Mouse (Mus musculus) fat pad, adult 2 months (tissue): ENCODE results near the gene Cux1.

Source experiments
- DNase-seq: peaks from one replicate; pipeline ENCODE4 v3.0.0-alpha.2; 2011; ENCODE audit warnings: low read depth, low spot score; ENCODE audit errors: extremely low read depth

Cux1 gene

DNA sequence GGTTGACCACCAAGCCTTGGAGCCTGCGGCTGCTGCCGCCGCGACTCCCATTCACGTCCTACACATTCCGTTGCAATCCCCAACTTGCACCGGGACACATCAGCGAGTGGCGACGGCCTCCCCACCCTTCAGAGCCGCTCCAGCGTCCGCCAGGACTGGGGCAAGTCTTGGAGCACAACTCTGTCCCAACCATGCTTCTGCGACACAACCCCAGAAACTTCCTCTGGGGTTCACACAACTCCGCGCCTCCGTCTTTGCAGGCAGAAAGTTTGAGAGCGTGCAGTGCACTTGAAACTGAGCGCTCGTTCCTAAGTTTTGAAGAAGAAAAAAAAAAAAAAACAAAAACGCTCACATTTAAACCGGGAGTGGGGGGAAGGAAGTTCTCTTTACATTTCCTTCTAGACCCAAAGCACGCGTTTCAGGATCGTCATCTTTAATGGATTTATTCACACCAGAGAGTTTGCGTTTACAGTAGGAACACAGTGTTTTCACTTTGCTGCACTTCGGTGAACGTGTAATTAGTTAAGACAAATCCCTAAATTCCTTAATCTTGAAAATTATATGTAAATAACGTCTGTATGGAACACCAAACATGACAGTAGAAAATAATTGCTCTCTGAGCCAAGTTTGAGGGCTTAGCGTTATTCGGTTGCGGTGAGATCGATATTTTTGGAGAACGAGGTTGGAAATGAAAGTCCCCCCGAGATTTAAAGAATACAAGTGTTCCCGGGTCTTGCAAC is 906 bp upstream of the Cux1 start:
- no peak for DNase-seq

DNA sequence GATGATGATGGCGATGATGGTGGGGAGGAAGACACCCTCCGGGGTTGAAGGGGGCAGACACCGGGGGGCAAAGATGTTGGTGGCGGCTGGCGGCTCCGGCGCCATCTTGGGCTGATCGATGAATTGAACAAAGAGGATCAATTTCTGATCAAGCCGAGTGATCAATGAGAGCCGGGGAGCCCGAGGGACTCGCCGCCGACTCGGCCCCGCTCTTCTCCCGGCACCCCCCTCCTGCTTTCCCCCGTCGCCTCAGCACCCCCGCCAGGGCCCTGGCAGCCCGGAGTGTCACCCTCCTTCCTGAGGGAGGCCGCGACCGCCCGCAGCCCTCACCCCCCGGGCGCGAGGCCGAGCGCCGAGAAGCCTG is 496 bp downstream of the Cux1 start:
- no peak for DNase-seq

DNA sequence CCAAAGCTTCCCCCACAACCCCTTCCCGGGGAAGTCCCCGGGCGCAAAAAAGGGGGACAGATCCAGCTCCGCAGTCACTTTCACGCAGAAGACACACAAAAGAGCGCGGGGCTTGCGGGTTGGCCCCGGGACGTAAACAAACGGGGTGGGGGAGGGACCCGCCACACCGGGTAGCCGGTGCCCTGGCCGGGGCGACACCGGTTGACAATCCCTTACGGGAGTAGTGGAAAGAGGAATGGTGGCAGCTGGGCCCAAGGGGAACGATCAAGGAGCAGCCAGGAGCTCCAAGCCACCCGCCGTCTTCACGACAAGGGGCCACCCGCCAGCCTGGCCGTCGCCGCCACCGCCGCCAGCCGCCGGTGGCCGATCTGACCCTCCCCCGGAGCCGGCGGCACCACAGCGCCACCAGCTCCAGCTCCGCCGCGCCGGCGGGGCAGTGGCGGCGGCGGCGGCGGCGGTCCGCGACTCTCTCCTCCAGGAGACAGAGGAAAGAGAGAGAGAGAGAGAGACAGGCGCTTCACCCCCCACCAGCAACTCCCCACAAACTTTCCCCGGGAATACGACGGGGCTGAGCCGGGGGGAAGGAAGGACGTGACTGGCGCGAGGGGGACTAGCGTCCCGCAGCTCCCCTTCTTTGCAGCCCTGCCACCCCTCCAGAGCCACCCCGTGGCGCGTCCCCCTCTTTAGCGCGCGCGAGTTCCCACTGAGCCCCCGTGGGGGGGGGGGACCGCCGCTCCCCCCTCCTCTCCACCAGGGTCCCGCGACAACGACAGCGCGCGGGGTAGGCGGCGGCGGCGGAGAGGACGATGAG is 1.1 kb downstream of the Cux1 start:
- no peak for DNase-seq

DNA sequence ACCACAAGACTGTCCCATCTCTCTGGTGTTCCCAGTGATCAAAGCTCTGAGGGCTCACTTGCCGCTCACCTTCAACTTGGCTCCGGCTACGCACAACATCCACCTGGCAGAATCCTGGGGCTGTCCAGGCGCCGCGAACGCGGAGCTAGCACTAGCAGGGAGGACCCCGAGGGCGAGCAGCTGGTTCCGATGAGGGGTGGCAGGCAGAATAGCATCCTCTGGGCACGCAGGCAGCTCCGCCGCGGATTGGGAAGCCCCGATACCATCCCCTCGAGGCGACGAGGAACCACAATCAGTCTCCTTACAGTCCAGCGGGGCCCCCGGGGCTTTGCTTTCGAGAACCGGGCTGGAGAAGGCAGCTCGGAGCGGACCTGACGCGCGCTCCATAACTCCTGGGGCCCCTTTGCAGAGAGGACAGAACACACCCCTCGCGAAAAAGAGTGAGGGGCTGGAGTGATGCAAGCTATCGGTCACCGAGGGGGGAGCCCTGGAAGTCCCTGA is 1.9 kb downstream of the Cux1 start:
- no peak for DNase-seq

DNA sequence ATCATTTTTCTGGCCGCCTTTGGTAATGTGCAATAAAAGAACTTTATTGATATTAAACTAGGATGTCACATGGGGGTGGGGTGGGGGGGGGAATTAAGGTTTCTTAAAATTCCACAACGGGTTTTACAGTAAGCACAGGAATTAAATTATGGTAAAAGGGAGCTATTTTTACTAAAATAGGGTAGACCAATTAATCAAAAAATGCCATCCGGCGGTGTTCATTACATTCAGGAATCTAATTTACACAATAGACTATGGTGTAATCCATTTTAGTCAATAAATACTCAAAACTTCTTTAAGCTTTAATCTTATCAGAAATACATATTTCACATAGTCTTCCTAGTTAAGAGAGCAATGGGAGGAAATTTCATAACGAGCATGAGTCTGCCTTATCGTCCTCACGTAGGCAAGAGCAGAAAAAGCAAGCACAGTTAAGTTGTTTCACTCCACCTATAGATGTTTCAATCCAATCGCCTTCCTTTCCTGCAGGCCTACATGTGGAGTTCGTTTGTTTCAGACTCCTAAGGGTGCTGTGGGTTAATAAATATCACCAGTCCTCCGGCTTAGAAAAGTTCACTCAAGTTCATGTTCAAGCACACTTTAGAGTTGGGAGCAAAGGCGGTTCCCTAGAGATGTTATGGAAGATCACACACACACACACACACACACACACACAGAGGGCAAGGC is 2.5 kb downstream of the Cux1 start:
- DNase-seq = no peak

DNA sequence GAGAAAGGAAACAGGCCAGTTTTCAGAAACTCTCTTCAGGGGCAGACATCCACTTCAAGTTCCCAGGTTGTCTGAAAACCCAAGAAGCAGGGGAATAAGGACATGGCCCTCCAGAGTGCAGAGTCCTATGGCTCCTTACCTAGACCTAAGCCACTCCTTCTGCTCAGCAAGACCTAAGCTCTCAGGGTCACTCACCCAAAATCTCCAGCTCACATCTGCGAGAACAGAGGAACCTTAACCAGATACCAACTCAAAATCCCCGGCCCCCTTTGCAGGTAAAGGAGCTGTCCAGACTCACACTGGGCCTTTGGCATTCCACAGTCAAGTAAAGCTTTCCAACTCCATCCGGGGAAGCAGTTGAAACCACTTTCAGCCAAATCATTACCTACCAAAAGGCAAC is 3.3 kb downstream of the Cux1 start:
- no peak for DNase-seq

DNA sequence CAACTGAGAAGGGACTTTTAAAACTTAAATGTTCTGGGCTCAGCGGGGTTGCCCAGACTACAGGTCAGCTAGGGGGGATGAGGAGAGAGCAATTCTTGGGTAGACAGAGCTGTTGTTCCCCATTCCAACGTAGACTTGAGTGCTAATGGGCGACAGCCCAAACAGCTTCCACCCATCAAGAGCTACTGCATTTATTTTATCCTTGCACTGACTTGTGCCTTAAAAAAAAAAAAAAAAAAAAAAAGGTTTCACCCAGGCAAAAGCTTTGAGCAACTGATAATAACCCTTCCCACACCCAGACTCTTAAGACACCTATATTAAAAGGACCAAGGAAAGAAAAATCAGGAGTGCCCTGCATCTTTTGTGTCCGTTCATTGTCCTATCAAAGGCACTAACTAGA is 4.2 kb downstream of the Cux1 start:
- no peak for DNase-seq

DNA sequence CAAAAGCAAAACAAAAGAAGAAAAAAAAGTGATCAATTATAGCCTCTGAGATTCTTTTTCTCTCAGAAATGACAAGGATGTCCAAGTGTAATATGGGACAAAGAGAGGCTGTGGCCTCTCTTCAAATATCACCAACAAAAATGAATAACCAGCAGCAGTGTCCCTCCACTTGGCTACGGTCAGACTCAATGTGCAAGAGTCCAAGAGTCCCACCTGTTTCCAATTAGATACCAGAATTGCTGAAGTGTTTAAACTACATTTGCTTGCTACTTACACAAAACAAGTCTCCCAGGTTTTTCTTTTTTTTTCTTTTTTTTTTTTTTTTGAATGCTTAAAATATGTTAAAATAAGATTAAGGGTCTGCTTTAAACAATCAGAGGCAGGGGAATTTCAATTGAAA is 5.1 kb downstream of the Cux1 start:
- no peak for DNase-seq

DNA sequence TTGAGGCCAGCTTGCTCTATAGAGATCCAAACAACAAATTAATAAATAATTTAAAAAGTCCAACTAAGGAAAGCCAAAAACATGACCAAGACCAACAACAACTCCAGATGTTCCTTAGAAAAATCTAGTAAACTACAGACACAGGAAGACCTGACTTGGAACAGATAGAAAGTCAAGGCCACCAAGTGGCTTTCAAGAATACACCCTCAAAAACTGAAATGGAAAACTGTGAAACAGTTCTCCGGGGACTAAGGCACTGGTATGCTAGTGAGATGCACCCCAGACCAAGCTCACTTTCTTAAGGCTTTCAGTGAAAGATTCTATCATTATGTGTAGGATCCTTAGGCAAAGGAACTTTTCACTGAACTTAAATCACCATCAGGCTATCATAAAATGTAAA is 5.6 kb downstream of the Cux1 start:
- no peak for DNase-seq

DNA sequence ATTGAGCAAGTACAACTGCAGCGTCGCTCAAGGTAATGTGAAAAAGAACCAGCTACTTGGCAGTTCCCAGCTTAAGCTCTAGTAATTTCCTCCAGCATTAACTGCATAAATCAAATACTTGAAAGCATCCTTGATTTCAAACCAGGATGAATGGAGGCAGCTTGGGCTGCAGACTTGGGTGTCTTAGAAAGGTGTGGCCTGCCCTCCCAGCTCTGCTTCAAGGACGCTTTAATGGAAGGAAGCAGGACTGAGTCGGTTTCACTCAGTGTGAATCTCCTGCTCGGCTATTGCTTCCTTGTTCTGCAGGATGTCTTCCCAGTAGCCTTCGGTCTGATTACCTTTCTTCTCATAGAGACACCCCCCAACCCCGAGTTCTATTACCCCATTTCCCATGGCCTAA is 6.6 kb downstream of the Cux1 start:
- DNase-seq = no peak

DNA sequence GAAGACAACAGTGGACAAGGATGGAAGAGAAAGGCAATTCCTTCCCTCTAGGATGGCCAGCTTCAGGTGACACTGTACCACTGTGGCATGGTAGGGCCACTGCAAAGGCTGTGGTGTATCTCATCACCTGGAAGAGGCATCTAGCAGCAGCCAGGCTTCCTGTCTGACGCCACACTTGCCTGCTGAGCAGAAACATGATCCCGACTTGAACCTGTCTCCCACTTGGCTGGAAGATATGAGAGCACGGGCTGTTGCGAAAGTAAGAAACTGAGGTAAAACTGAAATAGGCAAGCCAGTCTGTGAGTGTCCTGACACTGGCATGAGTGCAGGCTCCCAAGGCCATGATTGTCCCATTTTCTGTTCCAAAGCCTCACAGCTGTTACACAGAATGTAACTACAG is 9.8 kb downstream of the Cux1 start:
- peak; percentile 75 for DNase-seq

DNA sequence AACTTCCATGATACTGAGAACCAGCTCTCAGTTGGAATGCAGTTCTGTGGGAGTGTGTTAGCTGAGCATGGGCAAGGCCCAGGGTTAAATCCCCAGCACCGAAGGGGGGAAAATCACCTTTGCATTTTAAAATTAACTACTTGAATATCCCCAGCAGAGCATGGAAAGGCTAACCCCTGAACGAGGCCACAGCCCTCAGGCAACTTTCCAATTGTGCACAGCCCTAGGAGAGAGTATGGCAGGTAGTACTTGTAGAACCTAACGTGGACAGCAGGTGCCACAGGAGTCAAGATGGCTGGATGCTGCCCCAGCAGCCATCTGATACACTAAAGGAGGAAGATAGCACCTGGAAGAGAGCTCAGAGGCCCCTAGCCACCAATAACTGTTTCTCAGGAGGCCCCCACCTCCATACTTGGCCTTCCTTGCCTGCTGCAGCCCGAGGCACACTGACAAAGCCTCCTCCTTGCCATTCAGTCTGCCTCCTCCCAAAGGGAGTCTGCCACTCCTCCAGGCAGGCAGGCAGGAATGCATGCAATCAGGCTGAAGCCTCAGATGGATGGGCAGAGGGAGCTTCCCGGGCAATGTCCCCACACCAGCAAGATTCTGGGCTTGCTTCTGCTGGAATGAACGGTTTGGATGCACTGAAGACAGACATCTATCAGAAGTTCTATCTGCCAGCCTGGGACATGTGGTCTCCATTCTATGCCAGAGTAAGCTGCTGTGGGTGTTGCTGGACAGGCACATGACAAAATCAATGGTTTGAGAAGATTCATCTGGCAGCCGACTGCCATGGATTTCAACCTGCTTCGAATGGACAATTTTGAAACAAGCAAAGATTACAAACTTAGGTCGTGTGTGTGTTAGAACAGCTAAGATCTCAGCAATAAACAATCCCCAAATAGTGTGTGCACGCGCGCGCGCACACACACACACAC is 10.7 kb downstream of the Cux1 start:
- peak; percentile 50 for DNase-seq

DNA sequence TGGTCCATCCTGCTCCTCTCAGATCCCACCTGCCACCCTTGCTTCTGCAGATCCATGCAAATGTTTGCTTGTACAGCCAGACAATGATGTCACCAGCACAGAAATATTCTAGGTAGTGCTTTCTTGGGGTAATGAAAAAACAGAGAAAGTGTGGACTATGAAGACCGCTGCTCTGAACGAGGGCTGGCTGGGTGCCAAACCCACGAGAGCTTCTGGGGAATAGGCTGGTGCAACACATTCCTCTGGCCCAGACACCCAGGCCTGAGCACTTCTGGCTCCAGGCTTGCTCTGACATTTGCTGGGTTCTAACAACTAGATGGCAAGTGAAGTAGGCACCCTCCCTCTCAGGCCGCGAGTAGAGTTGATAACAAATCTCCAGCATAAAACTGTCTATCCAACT is 11.6 kb downstream of the Cux1 start:
- no peak for DNase-seq

DNA sequence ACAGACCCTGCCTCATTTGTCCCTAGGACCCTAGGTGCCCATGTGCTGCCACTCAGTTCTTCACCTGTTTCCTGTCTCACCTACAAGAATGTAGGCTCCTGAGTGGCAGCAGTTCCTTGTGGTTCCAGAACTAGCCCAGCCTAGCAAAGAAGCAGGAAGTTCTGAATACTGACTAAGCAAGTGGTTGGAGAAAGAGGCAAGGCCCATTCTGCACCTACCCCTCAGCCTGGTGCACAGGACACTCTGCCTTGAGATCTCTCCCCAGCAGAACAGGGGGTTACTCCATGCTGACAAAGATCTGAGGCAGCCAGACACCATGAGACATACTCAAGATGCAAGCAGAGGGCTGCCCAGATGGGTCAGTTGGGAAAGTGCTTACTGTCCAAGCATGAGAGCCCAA is 14.5 kb downstream of the Cux1 start:
- DNase-seq = no peak

DNA sequence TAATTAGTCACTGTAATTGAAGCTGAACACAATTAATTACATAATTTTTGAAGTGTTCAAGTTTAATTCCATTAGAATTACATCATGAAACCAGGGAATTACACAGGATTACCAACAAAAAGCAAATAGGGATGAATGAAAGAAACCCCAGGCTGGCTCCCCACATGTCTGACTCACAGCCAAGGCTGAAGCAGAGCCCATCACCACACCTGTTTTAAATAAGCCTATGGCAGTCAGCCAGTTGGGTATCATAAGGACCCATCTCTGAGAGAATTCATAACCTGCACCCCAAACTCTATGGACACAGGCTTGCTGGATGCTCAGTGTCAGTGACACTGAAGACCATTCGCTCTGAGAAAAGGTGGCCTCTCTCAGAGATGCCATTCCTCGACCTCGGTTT is 15.2 kb downstream of the Cux1 start:
- no peak for DNase-seq

DNA sequence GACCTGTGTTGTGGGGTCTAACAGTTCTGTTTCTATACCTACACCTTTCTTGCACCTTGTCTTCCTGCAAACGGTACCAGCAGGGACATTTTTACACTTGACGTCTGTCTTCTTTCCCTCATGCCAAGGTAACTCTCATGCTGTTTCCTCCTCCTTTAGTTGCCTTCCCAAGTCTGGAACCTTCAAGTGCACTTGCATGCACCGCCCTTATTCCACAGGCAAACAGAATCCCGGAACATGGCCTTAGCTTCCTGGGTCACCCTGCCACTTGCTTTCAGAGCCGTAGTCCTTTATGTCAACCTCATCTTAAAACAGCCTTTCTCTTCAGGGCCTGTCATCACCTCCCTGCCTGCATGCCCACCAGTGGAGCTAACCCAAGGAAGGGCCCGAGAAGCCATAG is 15.7 kb downstream of the Cux1 start:
- DNase-seq = no peak

DNA sequence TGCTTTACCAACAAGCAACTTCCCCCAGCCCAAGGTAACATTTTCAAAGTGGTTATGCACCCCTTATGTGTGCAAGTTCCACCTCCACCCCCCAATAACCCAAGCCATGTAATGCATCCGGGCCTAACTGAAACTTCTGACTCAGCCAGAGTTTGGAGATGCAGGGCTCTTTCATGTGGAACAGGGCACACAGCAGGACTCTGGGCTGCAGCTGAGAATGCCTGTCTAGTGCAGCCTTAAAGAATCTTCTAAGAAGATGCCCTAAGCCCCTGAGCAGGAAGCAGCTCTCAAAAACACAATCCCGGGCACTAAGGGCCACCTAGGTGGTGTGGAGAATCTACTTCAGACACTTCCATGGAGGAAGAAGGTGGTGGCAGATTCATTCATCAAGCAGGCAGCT is 16.6 kb downstream of the Cux1 start:
- DNase-seq = no peak

DNA sequence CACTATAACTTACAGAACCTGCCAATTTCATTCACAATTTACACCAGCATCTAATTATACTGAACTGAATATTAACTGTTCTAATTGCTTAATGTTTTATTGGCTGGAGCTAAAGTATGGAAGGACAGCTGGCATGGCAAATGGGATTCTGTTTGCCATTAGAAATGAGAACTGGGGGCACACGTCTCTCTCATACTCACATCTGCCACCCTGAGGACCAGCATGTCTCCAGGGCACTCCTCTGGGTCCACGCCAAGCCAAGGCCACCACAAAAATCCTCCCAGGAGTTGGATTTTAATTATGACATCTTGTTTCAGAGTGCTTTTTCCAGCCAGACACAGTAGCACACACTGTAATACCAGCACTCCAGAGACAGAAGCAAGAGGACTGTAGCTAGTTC is 18.5 kb downstream of the Cux1 start:
- DNase-seq = no peak

DNA sequence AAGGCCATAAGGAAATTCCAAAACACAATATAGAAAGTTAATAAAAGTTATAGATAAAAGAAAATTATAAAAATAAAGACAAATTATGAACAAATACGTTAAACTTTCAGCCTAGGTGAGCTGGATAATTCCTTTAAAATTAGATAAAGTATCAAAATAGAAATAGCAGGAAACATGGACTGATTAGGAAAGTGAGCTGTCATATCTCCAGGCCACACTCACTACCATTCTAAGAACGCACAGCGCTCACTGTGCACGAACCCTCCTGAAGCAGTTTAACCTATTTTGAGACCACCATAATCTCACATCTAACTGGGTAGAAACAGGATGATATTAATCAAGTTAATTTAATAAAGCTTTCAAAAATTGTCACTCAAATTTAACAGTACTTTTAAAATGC is 22.2 kb downstream of the Cux1 start:
- no peak for DNase-seq

DNA sequence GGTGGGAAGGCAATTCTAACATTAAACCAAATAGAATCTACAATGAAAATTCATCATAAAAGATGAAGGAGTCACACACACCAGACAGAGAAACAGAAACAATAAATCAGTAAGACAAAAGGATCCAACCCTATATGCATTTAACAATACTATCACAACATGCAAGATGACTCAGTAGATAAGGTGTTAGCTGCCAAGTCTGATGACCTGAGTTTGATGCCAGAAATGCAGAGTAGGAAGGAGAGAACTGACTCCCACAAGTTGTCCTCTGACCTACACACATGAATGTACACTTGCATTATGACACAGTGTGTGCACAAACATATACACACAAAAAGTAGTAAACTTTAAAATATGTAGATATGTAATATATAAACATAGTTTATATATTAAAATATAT is 24.1 kb downstream of the Cux1 start:
- DNase-seq = no peak

DNA sequence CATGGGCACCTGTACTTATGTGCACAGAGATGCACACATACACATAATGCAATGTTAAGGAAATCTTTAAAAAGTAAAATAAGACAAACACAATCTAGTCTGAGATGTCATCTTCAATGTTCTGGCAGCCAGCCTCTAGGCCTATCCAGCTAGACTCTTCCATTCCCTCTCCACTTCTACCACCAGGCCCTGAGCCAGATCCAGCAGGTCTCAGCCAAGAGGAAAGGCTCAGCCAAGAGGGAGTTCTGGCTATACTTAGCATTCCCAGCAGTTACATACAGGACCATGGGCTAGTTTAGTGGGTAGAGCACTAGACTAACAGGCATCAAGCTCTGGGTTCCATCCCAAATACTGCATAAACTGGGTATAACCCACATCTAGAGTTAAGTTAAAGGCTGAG is 26.3 kb downstream of the Cux1 start:
- no peak for DNase-seq
